Mouse (Mus musculus): ENCODE results near the gene Fsd1l.

Fsd1l gene

DNA sequence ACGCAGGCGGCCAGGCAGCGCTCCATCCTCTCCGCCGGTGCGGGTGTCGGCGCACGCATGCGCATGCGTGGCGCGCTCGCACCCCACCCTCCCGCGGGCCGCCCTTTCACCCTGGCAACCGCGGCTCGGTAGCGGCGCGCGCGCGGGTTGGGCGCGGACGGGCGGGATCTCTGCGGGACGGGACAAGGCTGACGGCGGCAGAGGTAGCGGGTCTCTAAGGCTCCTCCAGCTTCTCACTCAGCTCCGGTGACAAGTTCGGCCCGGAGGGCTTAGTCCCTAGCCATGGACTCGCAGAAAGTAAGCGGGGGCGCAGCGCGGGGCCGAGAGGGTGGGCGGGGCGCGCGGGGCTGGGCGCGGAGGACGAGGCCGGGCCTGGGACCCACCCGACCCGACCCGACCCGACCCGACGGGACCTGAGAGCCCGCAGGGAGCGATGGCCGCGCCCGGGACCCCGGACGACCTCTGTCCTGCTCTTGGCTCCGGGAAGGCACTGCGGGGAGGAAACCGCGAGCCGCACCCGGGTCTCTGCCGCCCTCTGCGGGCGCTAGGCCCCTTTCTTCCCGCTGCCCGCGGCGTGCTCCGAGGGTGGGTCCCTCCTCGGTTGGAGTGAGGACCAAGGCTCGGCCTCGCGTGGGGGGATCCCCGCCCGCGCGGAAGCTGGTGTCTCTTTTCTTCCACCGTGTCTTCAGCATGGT, at the start of gene Fsd1l:
Fsd1l (plus strand) TSS at position 156 of the 695 bp plus-strand sequence.
- DNase-seq (ENCODE audit: low read depth) = peak; percentile 23

DNA sequence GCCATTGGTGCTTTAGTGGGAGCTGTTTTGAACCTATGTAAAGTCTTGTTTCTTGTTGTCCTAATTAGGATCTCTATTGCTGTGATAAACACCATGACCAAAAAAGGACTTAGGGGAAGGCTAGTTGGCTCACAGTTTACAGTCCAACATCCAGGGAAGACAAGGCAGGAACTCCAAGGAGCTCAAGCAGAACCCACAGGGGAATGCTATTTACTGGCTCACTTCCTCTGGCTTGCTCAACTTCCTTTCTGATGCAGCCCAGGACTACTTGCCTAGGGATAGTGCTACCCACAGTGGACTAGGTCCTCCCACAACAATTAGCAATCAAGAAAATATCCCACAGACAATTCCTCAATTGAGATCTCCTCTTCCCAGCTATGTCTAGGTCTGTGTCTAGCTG, 43.6 kb upstream of the Fsd1l start:
- DNase-seq (ENCODE audit: low read depth) = no peak

DNA sequence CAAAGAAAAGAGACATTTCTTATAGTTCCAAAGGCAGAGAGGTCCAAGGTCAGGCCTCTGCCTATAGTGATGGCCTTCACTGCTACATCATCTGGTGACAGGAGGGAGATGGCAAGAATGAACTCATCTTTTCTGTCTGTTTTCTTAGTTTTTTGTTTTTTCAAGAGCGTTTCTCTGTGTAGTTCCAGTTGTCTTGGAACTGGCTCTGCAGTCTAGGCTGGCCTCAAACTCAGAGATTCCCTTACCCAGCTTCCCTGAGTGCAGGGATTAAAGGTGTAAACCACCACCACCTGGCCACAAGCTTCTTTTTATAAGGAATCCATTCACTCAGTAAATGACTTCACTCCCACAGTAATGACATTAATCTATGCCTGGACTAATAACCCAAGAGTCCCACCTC, 42.3 kb upstream of the Fsd1l start:
- no peak for DNase-seq (ENCODE audit: low read depth)

DNA sequence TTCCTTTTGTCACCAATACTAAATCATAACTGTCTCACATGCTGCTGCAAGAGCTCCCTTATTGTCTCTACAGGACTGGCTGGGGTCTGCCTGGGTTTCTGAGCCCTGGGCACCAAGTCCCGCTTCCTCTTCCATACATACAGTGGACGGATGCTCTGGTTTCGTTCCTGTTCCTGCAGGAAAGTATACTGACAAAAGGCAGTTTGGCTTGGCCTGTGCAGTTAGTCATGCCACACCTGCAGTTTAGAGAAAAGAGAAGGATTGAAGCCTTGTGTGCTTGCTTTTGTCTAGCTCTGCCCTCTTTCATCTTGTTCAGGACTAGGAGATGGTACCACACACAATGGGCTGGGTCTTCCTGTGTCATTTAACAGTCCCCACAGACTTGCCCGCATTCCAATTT, 41.8 kb upstream of the Fsd1l start:
- no peak for DNase-seq (ENCODE audit: low read depth)

DNA sequence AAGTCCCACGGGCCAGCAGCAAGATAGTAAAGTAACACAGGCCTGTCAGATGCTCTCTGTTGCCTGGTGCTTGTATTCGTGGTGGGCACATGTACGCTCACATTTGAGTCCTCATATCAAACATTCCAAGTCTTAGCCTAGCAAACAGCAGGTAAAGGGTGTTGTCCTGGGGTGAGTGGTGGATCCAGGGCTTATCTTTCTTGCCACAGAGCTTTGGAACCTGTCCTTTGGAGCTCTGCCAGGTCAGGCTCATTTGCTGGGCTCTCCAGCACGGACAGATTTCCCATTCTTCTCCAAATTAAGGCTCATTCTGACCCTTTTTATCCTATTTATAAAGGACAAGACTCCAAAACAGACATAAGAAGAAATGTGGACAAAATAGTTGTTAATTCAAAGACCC, 41.1 kb upstream of the Fsd1l start:
- DNase-seq (ENCODE audit: low read depth) = no peak

DNA sequence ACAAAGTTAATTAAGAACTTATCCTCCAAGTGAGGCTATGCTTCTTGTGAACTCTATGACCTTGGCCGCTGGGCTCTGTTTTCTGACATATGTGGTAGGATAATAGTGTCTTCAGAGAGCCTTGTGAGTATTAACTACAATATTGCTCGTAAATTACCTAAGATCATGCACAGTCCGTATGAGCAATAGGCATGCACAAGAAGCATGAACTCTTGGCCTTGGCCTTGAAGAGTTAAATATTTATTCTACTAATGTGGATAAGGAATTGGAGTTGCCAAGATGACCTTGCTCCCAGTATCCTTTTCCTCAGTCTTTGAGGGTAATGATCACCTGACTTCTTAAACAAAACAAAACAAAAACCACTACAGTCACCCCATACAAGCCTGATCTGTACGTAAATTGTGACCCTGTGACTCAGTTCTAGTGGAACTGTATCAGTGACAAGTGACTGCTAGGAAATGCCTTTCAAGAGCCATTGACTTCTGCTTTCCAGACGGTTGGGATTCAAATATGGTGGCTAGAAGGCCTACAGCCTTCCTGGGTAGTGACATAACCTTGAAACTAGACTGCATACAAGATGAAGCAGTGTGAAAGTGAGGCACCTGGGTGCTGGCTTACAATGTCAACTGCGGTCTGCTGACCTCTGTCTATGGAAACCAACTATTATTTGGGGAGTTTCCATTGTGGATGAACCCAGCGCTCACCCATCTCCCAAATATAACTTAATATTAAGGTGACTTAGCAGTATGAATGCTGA, 40.4 kb upstream of the Fsd1l start:
- no peak for DNase-seq (ENCODE audit: low read depth)

DNA sequence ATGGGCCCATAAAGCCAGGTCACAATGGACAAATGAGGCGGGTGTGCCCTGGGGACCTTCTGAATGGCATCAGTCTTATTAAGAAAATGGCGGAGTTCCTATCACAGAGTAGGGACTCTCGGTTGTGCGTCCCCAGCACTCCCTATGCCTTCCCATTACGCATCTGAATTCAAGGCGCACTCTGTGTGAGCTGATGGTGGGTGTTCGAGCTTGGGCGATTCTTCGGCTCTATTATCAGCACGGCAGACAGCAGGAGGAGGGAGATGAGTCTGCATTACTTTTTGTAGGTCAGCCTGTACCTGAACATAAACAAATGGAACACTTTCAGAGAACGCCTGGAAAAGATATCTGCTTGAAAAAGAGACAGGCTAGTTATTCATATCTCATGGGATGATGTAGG, 39.7 kb upstream of the Fsd1l start:
- no peak for DNase-seq (ENCODE audit: low read depth)

DNA sequence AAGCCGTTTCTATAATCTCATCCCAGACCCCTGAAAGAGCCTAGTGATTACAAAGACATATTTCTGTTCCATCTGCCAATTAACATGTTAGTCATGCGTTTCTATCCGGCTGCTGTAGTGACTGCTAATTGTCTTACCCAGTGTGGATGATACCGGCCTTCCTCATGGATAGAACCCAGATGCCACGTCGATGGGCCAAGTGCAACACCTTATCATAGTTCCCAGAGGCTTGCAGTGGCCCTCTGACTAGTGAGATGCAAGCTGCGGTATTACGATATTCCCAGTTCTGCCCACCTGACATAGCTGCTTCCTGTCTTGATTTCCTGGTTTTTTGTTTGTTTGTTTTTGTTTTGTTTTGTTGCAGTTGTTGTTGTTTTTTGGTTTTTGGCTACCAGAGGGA, 39.3 kb upstream of the Fsd1l start:
- DNase-seq (ENCODE audit: low read depth) = no peak

DNA sequence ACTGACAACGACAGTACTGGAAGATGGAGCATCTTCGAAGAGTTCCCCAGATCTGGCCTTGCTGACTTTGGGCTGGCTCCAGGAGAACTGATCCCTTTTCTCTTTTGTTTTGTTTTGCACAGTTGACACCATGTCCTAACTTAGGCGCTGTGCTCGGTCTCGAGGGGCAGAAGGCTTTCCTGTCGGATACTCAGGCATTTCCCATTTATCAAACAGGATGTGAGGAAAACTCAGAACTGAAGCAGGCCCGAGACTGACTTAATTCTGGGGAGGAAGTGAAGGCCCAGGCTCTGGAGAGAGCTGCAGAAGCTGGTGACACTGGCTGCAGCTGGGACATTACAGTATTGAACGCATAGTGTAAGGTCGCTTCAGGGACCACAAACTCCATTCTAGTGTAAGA, 38.9 kb upstream of the Fsd1l start:
- DNase-seq (ENCODE audit: low read depth) = no peak

DNA sequence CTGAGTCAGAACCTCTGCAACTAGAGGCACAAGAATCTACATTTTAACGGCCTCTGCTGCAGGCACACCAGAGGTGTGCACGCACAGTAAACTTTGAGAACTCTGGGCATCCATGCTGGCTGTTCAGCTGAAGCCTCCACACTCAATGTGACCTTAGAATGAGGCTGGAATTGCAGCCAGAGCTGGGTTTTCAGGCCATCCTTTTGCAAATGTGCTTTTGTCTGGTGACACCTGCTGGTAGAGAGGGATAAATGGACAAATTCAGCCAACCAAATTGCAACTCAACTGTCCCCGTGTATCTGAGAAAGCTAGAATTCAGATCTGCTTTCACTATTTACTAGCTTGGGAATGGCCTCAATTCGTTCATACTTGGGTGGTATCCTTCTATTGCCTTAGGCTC, 37.1 kb upstream of the Fsd1l start:
- DNase-seq (ENCODE audit: low read depth) = peak; percentile 23

DNA sequence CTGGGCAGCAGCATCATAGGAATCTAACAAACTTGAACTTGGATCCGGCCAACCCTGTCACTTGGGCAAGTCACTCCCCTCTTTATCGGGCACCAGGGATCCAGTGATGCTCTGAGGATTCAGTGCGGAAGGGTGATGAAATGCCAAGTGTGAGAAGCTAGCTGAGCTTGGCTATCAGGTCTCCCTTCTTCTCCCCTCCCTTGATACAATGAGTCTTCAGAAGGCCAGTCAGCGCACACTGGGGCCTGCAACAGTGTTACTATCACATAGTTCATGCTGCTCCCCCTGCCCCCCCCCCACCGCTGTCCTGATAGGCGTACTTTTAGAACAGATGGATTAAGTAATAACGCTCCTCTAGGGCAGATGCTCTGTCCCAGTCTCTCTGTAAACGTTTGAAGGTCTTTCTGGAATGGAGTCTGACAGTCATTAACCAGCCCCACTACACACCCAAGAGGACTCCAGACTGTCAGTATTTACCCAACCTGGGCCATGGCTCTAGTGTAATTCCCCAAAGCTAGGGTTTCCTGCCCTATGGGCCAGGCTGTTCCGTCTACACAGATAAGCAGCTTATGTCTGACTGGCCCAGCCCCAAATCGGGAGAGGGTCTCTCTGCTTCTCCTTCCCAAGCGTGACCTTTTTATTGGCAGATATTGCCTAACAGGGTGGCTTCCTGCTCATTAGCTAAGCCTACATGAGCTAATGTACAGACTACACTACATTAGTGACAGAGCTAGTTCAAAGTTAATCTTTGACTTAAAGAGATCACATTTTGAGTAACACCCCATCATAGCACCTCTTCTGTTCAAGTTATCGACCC, 35.8 kb upstream of the Fsd1l start:
- no peak for DNase-seq (ENCODE audit: low read depth)

DNA sequence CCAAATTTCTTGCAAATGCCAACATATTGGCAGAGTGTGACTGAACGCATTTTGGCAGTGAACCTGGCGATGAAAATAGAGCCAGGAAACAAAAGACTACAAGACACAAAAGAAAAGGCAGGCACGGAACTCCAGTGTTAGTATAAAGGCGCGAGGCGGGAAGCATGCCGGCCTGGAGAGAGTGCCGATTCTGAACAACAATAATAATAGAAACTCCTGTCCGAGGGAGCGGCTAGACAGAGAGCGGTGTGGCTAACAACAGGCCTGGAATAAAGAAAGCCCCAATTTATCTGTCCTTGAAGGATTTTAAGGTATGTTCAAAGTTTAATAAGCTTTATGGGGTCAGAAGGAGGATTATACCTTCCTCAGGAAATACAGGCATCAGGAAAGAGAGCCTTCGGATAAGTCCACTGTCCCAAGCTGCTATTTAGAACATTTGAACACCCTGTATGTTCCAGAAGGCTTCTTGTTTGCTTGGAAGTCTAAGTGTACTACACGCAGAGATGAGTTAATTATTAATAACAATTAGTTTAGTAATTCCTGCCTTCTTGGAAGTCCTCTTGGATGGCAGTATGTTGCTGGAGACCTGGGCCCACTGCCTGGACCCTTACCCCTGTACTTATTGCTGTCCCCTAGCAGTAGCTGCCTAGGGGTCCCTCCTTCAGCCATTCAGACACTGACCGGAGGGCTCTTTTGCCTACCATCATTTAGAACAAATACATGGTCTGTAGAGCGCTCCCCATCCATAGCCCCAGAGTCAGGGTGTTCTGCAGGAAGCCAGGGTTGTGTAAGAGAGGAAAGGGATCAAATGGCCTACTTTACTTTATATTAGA, 35.0 kb upstream of the Fsd1l start:
- DNase-seq (ENCODE audit: low read depth) = no peak

DNA sequence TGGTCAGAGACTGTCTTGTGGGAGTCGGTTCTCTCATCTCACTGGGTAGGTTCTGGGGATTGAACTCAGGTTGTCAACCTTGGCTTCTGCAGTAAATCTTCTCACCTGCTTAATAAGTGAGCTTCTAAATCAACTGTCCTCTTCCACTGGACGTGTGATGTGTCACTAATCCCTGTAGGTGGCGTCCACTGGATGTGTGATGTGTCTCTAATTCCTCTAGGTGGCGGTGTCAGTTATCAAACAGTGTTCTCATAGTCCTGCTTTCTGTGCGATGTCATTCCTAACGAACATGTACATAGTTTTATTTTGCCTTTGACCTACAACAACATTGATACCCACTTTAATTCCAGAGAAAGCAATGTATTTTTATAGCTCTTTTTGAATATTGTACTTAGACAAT, 30.8 kb upstream of the Fsd1l start:
- DNase-seq (ENCODE audit: low read depth) = peak; percentile 30

DNA sequence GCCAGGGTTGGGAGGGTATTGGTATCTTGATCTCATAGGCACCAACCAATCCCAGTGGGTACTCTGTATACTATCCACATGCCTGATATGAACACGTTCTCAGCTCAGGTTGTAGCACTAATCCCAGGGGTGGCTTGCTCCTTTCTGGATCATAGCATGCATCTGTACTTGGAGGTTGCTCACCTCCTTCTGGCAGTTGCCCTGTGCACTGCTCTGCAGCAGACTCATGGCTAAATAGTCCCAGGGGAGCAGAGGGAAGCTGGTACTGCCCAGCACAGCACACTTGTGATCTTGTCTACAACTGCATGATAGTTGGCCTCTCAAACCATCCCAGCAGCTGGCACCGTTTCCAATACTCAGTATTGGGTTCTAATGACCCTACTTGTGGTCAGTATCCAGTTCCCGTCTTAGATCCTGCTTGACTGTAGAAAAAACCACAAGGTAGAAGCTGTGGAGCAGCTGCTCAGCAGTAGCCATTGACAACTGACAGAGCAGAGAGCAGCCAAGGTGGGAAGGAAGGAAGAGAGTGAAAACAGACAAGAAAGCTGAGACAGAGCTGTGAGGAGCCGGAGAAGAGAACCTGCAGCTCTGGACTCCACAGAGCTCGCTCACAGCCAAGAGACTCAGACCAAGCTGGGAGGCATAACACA, 16.6 kb upstream of the Fsd1l start:
- no peak for DNase-seq (ENCODE audit: low read depth)

DNA sequence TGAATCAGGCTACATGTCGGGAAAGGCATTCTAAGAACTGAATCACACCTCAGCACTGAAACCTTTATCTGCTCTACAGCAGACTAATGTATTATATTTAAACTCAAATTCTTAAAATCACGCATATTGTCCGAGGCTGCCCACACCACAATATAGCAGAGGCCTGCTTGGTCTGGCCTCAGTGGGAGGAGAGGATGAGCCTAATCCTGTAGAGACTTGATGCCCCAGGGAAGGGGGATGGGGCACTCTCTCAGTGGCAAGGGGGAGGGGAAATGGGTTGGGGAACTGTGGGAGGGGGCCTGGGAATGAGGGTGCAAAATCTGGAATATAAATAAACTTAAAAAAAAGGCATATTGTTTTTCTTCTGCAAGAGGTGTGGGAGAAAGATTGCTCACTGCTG, 13.3 kb upstream of the Fsd1l start:
- no peak for DNase-seq (ENCODE audit: low read depth)

DNA sequence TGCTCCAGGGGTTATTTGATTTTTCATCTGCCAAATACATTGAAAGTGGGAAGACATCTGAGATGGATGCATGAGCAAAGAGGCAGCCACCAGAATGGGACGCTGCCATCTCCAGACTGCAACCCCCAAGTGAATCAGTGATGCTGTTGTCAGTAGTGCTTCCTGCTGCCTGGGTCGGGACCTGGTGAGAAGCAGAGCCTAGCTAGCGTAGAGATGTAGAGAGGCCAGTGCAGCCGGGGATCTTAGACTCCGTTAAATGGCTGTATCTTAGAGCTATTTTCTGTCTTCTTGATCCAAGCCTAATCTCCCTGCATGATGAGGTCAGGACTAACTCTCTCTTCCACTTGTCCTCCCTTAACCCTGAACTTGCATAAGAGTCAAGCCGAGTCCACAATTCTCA, 11.2 kb upstream of the Fsd1l start:
- no peak for DNase-seq (ENCODE audit: low read depth)

DNA sequence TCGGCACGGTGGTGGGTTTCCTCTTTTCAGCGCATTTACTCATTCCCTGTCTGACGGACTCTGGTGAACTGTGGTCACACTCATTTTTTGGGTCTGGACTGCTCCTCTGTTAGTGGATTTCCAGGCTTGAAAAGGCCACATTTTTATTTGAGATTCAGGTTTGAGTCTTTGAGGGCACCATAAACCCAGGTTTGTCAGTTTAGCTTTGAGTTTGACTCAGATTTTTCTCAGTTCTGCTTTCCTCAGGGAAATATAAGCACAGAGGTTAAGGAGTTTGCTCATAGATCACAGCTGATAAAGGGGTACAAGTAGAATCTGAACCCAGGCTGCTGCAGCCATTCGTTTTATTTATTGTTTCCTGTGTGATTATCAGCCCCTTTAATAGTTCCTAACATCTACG, 10.2 kb upstream of the Fsd1l start:
- DNase-seq (ENCODE audit: low read depth) = no peak

DNA sequence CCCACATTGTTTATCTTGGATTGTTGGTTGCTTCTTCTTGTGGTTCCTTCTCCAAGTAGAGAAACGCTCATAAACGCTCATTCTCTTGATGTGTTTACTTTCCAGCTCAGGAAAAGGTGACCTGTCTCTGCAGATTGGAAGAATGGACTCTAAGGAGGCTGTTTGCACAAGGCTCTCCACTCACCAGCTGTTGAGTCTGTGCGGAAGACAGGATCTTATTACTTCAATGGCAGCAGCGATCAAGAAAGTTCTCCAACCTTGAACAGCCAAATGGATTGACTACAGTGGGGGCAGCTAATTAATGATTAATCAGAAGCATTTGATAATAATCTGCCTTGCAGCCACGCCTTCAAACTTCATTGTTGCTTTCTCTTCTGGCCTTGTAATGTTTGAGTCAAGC, 9.8 kb upstream of the Fsd1l start:
- no peak for DNase-seq (ENCODE audit: low read depth)

DNA sequence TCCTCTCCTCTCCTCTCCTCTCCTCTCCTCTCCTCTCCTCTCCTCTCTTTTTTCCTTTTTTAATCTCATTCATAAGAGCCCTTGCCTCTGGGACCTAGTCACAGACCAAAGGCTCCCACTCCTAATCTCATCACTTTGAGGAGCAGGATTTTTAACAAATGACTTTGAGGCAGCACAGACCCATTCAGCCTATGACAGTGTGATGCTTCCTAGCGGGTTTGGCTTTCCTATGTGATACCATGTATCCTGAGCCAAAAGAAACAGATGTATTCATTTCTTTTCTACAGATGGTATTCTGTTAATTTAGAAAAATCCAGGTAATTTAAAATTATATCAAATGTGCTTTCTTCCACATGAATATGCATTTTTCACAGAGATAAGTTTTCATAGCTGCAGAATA, 7.6 kb upstream of the Fsd1l start:
- DNase-seq (ENCODE audit: low read depth) = no peak

DNA sequence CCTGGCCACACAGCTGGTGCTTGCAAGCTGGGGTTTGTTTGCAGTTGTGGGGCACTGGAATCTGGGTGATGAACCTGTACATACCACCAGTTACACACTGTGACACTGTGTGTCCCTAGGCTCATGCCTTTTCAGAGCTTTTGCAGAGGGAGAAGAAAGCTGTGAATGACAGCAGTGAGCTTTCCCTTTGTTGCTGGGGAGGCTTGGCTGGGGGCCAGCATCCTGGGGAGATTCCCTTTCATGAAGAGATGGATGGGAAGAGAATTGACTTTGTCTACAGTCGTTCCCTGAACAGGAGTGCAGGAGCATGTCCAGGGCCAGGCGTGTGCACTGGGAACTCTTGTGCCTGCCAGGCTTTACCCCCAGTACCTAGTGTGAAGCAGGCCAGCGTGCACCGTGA, 6.5 kb upstream of the Fsd1l start:
- DNase-seq (ENCODE audit: low read depth) = no peak

DNA sequence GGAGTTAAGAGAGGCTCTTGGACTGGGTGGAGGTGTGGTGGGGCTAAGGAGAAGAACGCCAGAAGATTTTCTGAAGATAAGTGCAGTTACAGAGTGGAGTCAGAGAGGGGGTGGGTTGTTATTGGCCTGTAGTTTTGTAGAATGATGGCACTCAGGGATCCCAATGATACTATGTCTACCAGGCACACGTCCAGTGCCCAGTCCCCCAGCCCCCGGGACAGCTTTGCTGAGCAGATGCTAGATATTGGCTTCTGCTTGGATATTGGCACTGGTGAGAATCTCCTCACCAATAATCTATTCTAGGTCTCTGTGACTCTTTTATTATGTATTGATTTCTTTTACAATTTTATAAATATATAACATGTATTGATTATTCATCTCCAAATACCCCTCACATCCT, 6.0 kb upstream of the Fsd1l start:
- no peak for DNase-seq (ENCODE audit: low read depth)

DNA sequence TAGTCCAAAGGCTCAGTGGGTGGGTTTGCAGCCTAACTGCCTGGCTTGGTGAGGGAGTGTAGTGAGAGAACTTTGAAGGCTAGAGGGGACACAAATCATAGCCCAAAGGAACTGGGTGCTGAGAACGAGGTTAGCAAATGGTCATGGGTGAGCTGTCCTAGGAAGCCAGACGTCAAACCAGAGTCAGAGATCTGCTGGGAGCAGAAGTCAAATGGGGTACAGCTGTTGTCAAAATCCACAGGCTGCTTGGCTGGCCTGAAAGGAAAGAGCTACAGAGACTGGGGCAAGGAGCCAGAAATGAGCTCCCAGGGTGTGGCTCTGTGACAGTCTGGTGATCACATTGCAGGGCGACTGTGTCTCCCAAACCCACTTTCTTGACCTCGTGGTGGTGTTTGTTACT, 2.3 kb upstream of the Fsd1l start:
- DNase-seq (ENCODE audit: low read depth) = no peak

Data from c-Kit-positive CD71-negative TER-119-negative erythroid progenitor cells, embryonic 14.5 days (primary cell).